Mouse (Mus musculus): Measurements from ENCODE around the gene Vamp1. TPM values are rescaled to one million over a fixed set of nuclear protein-coding genes. Genes with fewer than 3 reads are reported as not detected.

The Vamp1 gene
- polyA plus RNA-seq, 1 experiment from 2014 or later = 4.0 TPM

GRCm38 (mm10) chr6:125284751-125285150 lies 69.4 kb downstream of the Vamp1 start:
- Histone ChIP-seq H3K4me3 (replicated peaks; ENCODE audit: low read depth, low read length) (no peak overlapping the region), H3K36me3 (ENCODE audit: insufficient read depth, low read length) (no peaks in the 10 kb centered on the region), H3K27me3 (ENCODE audit: insufficient read depth, low read length) (no peaks in the 10 kb centered on the region), H3K4me2 (ENCODE audit: low read length) (no peak overlapping the region), H3K9ac (ENCODE audit: low read depth, low read length) (no peak overlapping the region), H3K4me1 (replicated peaks; ENCODE audit: insufficient read depth, low read length) (no peaks in the 10 kb centered on the region; the same call in 1 of the 2 replicates), H3K27ac (no peak overlapping the region), H3K9me3 (replicated peaks; ENCODE audit: low read length) (no peaks in the 10 kb centered on the region)
- no peak; the same call in 1 of the 2 replicates for TF ChIP-seq CTCF (IDR thresholded peaks at IDR 0.05; ENCODE audit: low read depth)
- WGBS = 88% methylated on average over 7 of the region's 7 CpGs
- ATAC-seq (replicated peaks; ENCODE audit: low FRiP score, low read depth) = no peak
- DNase-seq (ENCODE audit: low spot score) = no peak

- no peak for TF ChIP-seq CTCF (IDR thresholded peaks at IDR 0.05; ENCODE audit: low read depth)
- Histone ChIP-seq H3K4me1 (replicated peaks; ENCODE audit: insufficient read depth, low read length) (no peaks in the 10 kb centered on the region; the same call in 1 of the 2 replicates), H3K4me3 (replicated peaks; ENCODE audit: low read depth, low read length) (no peak within 1 kb of the TSS), H3K27ac (no peak within 1 kb of the TSS), H3K4me2 (ENCODE audit: low read length) (no peak within 1 kb of the TSS), H3K9me3 (replicated peaks; ENCODE audit: low read length) (no peaks in the 10 kb centered on the region), H3K27me3 (ENCODE audit: insufficient read depth, low read length) (no peaks in the 10 kb centered on the region), H3K9ac (ENCODE audit: low read depth, low read length) (no peak within 1 kb of the TSS), H3K36me3 (ENCODE audit: insufficient read depth, low read length) (no peaks in the 10 kb centered on the region)
- 94% methylated on average over 22 of the region's 22 CpGs for WGBS
- ATAC-seq (replicated peaks; ENCODE audit: low FRiP score, low read depth) (no peak), DNase-seq (ENCODE audit: low spot score) (no peak)
Observed at GRCm38 (mm10) chr6:125285890-125286289, 70.5 kb downstream of the Vamp1 start, which contains the start of gene Tuba3a. Gene Tuba3a (minus strand): TSS chr6:125286042.

GRCm38 (mm10) chr6:125286944-125287343 lies 71.6 kb downstream of the Vamp1 start:
- ATAC-seq (replicated peaks; ENCODE audit: low FRiP score, low read depth) (no peak), DNase-seq (ENCODE audit: low spot score) (peak; percentile 11)

GRCm38 (mm10) chr6:125288730-125289129 lies 73.4 kb downstream of the Vamp1 start:
- no peaks in the 10 kb centered on the region for H3K9me3 ChIP-seq (replicated peaks; ENCODE audit: low read length)
- 71% methylated on average over 5 of the region's 5 CpGs for WGBS
- no peak for DNase-seq (ENCODE audit: low spot score)
- no peak overlapping the region for H3K27ac ChIP-seq
- no peak overlapping the region for H3K4me2 ChIP-seq (ENCODE audit: low read length)
- no peaks in the 10 kb centered on the region; the same call in 1 of the 2 replicates for H3K4me1 ChIP-seq (replicated peaks; ENCODE audit: insufficient read depth, low read length)
- H3K27me3 ChIP-seq (ENCODE audit: insufficient read depth, low read length) = no peaks in the 10 kb centered on the region
- H3K36me3 ChIP-seq (ENCODE audit: insufficient read depth, low read length) = no peaks in the 10 kb centered on the region
- no peak overlapping the region for H3K9ac ChIP-seq (ENCODE audit: low read depth, low read length)
- no peak overlapping the region for H3K4me3 ChIP-seq (replicated peaks; ENCODE audit: low read depth, low read length)
- TF ChIP-seq CTCF (IDR thresholded peaks at IDR 0.05; ENCODE audit: low read depth) = no peak
- ATAC-seq (replicated peaks; ENCODE audit: low FRiP score, low read depth) = no peak

More at GRCm38 (mm10) chr6:125286944-125287343, 71.6 kb downstream of the Vamp1 start:
- TF ChIP-seq CTCF (IDR thresholded peaks at IDR 0.05; ENCODE audit: low read depth) = no peak
- H3K27me3 ChIP-seq (ENCODE audit: insufficient read depth, low read length) = no peaks in the 10 kb centered on the region
- no peak overlapping the region for H3K4me2 ChIP-seq (ENCODE audit: low read length)
- no peaks in the 10 kb centered on the region; the same call in 1 of the 2 replicates for H3K4me1 ChIP-seq (replicated peaks; ENCODE audit: insufficient read depth, low read length)
- 71% methylated on average over 4 of the region's 4 CpGs for WGBS
- H3K36me3 ChIP-seq (ENCODE audit: insufficient read depth, low read length) = no peaks in the 10 kb centered on the region
- H3K27ac ChIP-seq = no peak overlapping the region
- no peak overlapping the region for H3K4me3 ChIP-seq (replicated peaks; ENCODE audit: low read depth, low read length)
- no peak overlapping the region for H3K9ac ChIP-seq (ENCODE audit: low read depth, low read length)
- H3K9me3 ChIP-seq (replicated peaks; ENCODE audit: low read length) = no peaks in the 10 kb centered on the region

- 76% methylated on average over 4 of the region's 4 CpGs for WGBS
- no peak for ATAC-seq (replicated peaks; ENCODE audit: low FRiP score, low read depth)
- Histone ChIP-seq H3K36me3 (ENCODE audit: insufficient read depth, low read length) (no peaks in the 10 kb centered on the region), H3K4me3 (replicated peaks; ENCODE audit: low read depth, low read length) (no peak overlapping the region), H3K9me3 (replicated peaks; ENCODE audit: low read length) (no peaks in the 10 kb centered on the region), H3K4me2 (ENCODE audit: low read length) (no peak overlapping the region), H3K27ac (no peak overlapping the region), H3K27me3 (ENCODE audit: insufficient read depth, low read length) (no peaks in the 10 kb centered on the region), H3K9ac (ENCODE audit: low read depth, low read length) (no peak overlapping the region), H3K4me1 (replicated peaks; ENCODE audit: insufficient read depth, low read length) (no peaks in the 10 kb centered on the region; the same call in 1 of the 2 replicates)
- no peak for DNase-seq (ENCODE audit: low spot score)
- TF ChIP-seq CTCF (IDR thresholded peaks at IDR 0.05; ENCODE audit: low read depth) = no peak
Observed at GRCm38 (mm10) chr6:125291329-125291728, 76.0 kb downstream of the Vamp1 start.

- WGBS = 88% methylated on average over 7 of the region's 7 CpGs
- H3K9me3 ChIP-seq (replicated peaks; ENCODE audit: low read length) = no peaks in the 10 kb centered on the region
- no peaks in the 10 kb centered on the region for H3K36me3 ChIP-seq (ENCODE audit: insufficient read depth, low read length)
- H3K9ac ChIP-seq (ENCODE audit: low read depth, low read length) = no peak overlapping the region
- no peak overlapping the region for H3K4me2 ChIP-seq (ENCODE audit: low read length)
- H3K27me3 ChIP-seq (ENCODE audit: insufficient read depth, low read length) = no peaks in the 10 kb centered on the region
- DNase-seq (ENCODE audit: low spot score) = no peak
- TF ChIP-seq CTCF (IDR thresholded peaks at IDR 0.05; ENCODE audit: low read depth) = no peak
- no peak overlapping the region for H3K4me3 ChIP-seq (replicated peaks; ENCODE audit: low read depth, low read length)
- no peak for ATAC-seq (replicated peaks; ENCODE audit: low FRiP score, low read depth)
- no peaks in the 10 kb centered on the region for H3K4me1 ChIP-seq (replicated peaks; ENCODE audit: insufficient read depth, low read length)
- H3K27ac ChIP-seq = no peak overlapping the region
Observed at GRCm38 (mm10) chr6:125292256-125292655, 76.9 kb downstream of the Vamp1 start.

- Histone ChIP-seq H3K27me3 (ENCODE audit: insufficient read depth, low read length) (no peaks in the 10 kb centered on the region), H3K4me1 (replicated peaks; ENCODE audit: insufficient read depth, low read length) (no peaks in the 10 kb centered on the region), H3K27ac (no peak overlapping the region), H3K36me3 (ENCODE audit: insufficient read depth, low read length) (no peaks in the 10 kb centered on the region), H3K9ac (ENCODE audit: low read depth, low read length) (no peak overlapping the region), H3K4me2 (ENCODE audit: low read length) (no peak overlapping the region), H3K4me3 (replicated peaks; ENCODE audit: low read depth, low read length) (no peak overlapping the region), H3K9me3 (replicated peaks; ENCODE audit: low read length) (no peaks in the 10 kb centered on the region)
- no peak for DNase-seq (ENCODE audit: low spot score)
- no peak for TF ChIP-seq CTCF (IDR thresholded peaks at IDR 0.05; ENCODE audit: low read depth)
- 48% methylated on average over 4 of the region's 4 CpGs for WGBS
- no peak for ATAC-seq (replicated peaks; ENCODE audit: low FRiP score, low read depth)
Observed at GRCm38 (mm10) chr6:125294049-125294448, 78.7 kb downstream of the Vamp1 start.

Small RNAs within 50 kb of the gene (microRNA-seq; reads per million reads assigned to microRNA genes)
- gene Mir3098 (0.60 reads per million), gene Mir8113 (not detected)

Other genes starting within 250 kb of the Vamp1 start
- 2.0 and 2.1 TPM in 2 replicates for gene Pianp, start 218.9 kb upstream of the Vamp1 start, polyA plus RNA-seq (2015; fragmentation: Nextera tagmentation; extraction: Ambion mirVana)
- gene Zfp384, start 206.4 kb upstream of the Vamp1 start, polyA plus RNA-seq (2015; fragmentation: Nextera tagmentation; extraction: Ambion mirVana) = 11.3 and 11.4 TPM in 2 replicates
- gene Ing4, start 175.8 kb upstream of the Vamp1 start, polyA plus RNA-seq (2015; fragmentation: Nextera tagmentation; extraction: Ambion mirVana) = 118 and 119 TPM in 2 replicates
- 4.2 and 4.5 TPM in 2 replicates for gene Acrbp, start 165.9 kb upstream of the Vamp1 start, polyA plus RNA-seq (2015; fragmentation: Nextera tagmentation; extraction: Ambion mirVana)
- gene Lpar5, start 147.6 kb upstream of the Vamp1 start, polyA plus RNA-seq (2015; fragmentation: Nextera tagmentation; extraction: Ambion mirVana) = 0.29 and 0.30 TPM in 2 replicates
- gene Chd4, start 119.6 kb upstream of the Vamp1 start, polyA plus RNA-seq (2015; fragmentation: Nextera tagmentation; extraction: Ambion mirVana) = 60.7 and 64.2 TPM in 2 replicates
- gene Nop2, start 83.6 kb upstream of the Vamp1 start, polyA plus RNA-seq (2015; fragmentation: Nextera tagmentation; extraction: Ambion mirVana) = 41.1 and 43.2 TPM in 2 replicates
- gene Iffo1, start 70.3 kb upstream of the Vamp1 start, polyA plus RNA-seq (2015; fragmentation: Nextera tagmentation; extraction: Ambion mirVana) = 8.1 and 8.7 TPM in 2 replicates
- gene Gapdh, start 49.1 kb upstream of the Vamp1 start, polyA plus RNA-seq (2015; fragmentation: Nextera tagmentation; extraction: Ambion mirVana) = 1,529 and 1,548 TPM in 2 replicates
- gene Ncapd2, start 23.9 kb upstream of the Vamp1 start, polyA plus RNA-seq (2015; fragmentation: Nextera tagmentation; extraction: Ambion mirVana) = 43.8 and 48.0 TPM in 2 replicates
- gene Mrpl51, start 23.8 kb upstream of the Vamp1 start, polyA plus RNA-seq (2015; fragmentation: Nextera tagmentation; extraction: Ambion mirVana) = 275 and 288 TPM in 2 replicates
- gene Tapbpl, start 16.3 kb downstream of the Vamp1 start, polyA plus RNA-seq (2015; fragmentation: Nextera tagmentation; extraction: Ambion mirVana) = 6.3 and 7.2 TPM in 2 replicates
- gene Cd27, start 21.5 kb downstream of the Vamp1 start, polyA plus RNA-seq (2015; fragmentation: Nextera tagmentation; extraction: Ambion mirVana) = 0.93 and 1.2 TPM in 2 replicates
- 0.17 TPM in 1 of 2 replicates, not detected in the other for gene Tuba3a, start 70.5 kb downstream of the Vamp1 start, polyA plus RNA-seq (2015; fragmentation: Nextera tagmentation; extraction: Ambion mirVana)
- 69.8 and 71.6 TPM in 2 replicates for gene Ltbr, start 98.3 kb downstream of the Vamp1 start, polyA plus RNA-seq (2015; fragmentation: Nextera tagmentation; extraction: Ambion mirVana)
- 19.9 and 22.7 TPM in 2 replicates for gene Scnn1a, start 105.1 kb downstream of the Vamp1 start, polyA plus RNA-seq (2015; fragmentation: Nextera tagmentation; extraction: Ambion mirVana)
- 77.9 and 80.4 TPM in 2 replicates for gene Tnfrsf1a, start 133.8 kb downstream of the Vamp1 start, polyA plus RNA-seq (2015; fragmentation: Nextera tagmentation; extraction: Ambion mirVana)
- 3.1 and 3.4 TPM in 2 replicates for gene Plekhg6, start 165.2 kb downstream of the Vamp1 start, polyA plus RNA-seq (2015; fragmentation: Nextera tagmentation; extraction: Ambion mirVana)